Mouse (Mus musculus) spleen, adult 2 months (tissue): Measurements from ENCODE around the gene Ttc34. TPM values are rescaled to one million over a fixed set of nuclear protein-coding genes. Genes with fewer than 3 reads are reported as not detected.
A peak's percentile ranks its signal among the peaks of the same experiment; 100 is the strongest.

Experiments used
- DNase-seq, 2 experiments: peaks; one replicate each; pipeline versions ENCODE4 v3.0.0 to v3.0.0-alpha.2; 2012 to 2021; ENCODE audit warnings: low spot score in 2 of 2, low read depth in 1 of 2
- H3K27ac ChIP-seq: fragments of 200-500 bp; 2 replicates; pipeline ENCODE4 v1.5.1; 2012; ENCODE audit warnings: low read length, inconsistent platforms; ENCODE audit not compliant: insufficient read depth
- H3K27me3 ChIP-seq: fragments of 200-500 bp; 2 replicates; pipeline ENCODE4 v1.6.1; 2012; ENCODE audit warnings: mild to moderate bottlenecking, moderate library complexity, low read length, inconsistent platforms; ENCODE audit not compliant: control insufficient read depth, insufficient read depth
- H3K36me3 ChIP-seq: fragments of 200-500 bp; 2 replicates; pipeline ENCODE4 v1.6.1; 2012; ENCODE audit warnings: mild to moderate bottlenecking, low read length, inconsistent platforms; ENCODE audit not compliant: control insufficient read depth, insufficient read depth
- H3K4me1 ChIP-seq: fragments of 200-500 bp; 2 replicates; pipeline ENCODE4 v1.6.1; 2011; ENCODE audit warnings: inconsistent platforms; ENCODE audit not compliant: control insufficient read depth, insufficient read depth, insufficient read length
- H3K4me3 ChIP-seq: fragments of 200-500 bp; 2 replicates; pipeline ENCODE4 v1.5.1; 2011; ENCODE audit warnings: mild to moderate bottlenecking, inconsistent platforms; ENCODE audit not compliant: insufficient read depth, insufficient read length; ENCODE audit errors: extremely low read depth
- CTCF ChIP-seq: fragments of 200-500 bp; IDR thresholded peaks from 2 replicates; pipeline ENCODE4 v1.5.1; 2011; ENCODE audit warnings: mild to moderate bottlenecking, inconsistent platforms; ENCODE audit not compliant: insufficient read depth, insufficient read length, insufficient replicate concordance; ENCODE audit errors: extremely low read depth
- POLR2A ChIP-seq: fragments of 200-500 bp; IDR thresholded peaks from 2 replicates; pipeline ENCODE4 v1.6.1; 2011; ENCODE audit warnings: low read depth, low read length, inconsistent platforms
- WGBS: fragments of 180-500 bp; shearing (Covaris S2); methylation state at CpG from one replicate; pipeline ENCODE4 v1.1.7; 2018; 5-methylcytosine and 5-hydroxymethylcytosine counted together
- polyA plus RNA-seq: library from polyadenylated mRNA; depleted of rRNA; stranded (reverse); fragments of >200 nt; gene quantifications from 2 replicates; pipeline ENCODE4 v1.2.3, GENCODE M21; 2012; rRNA removed

Ttc34 gene
- polyA plus RNA-seq, 1 experiment = 0.01 TPM

GRCm38 (mm10) chr4:154914707-154915106, 77.4 kb downstream of the Ttc34 start:
- Histone ChIP-seq H3K4me1 (peaks cover 2% of the 10 kb centered on the region; the same call in 1 of the 2 replicates), H3K4me3 (no peak overlapping the region), H3K27me3 (no peaks in the 10 kb centered on the region), H3K27ac (no peak overlapping the region), H3K36me3 (peaks cover 14% of the 10 kb centered on the region)
- TF ChIP-seq CTCF (no peak), POLR2A (no peak)
- WGBS = 87% methylated on average over 3 of the region's 3 CpGs
- no peak for DNase-seq

DNA sequence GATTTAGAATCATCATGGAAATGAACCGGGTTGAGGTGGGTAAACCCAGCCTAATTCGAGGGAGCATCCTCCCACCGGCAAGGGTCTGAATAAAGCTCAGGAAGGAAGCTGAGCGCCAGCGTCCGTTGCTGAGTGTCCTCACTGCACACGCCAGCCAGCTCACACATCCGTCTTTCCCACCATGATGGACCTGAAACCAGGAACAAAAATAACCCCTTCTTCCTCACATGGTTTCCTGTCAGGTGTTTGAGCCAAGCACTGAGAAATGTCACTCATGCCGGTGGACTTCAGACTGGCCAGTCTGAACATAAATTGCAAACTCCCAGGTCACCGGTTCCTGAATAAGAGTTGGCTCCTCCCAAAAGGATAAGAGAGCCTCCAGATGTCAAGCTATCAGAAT, 78.0 kb downstream of the Ttc34 start:
- H3K27me3 ChIP-seq = no peaks in the 10 kb centered on the region
- H3K36me3 ChIP-seq = peaks cover 14% of the 10 kb centered on the region
- TF ChIP-seq CTCF (no peak), POLR2A (no peak)
- H3K4me3 ChIP-seq = no peak overlapping the region
- H3K4me1 ChIP-seq = peaks cover 2% of the 10 kb centered on the region; the same call in 1 of the 2 replicates
- 19% methylated on average over 10 of the region's 10 CpGs for WGBS
- 0 out of 2 replicates have a peak overlapping the region, but pooled peaks have one; percentile 30 for H3K27ac ChIP-seq
- no peak for DNase-seq

DNA sequence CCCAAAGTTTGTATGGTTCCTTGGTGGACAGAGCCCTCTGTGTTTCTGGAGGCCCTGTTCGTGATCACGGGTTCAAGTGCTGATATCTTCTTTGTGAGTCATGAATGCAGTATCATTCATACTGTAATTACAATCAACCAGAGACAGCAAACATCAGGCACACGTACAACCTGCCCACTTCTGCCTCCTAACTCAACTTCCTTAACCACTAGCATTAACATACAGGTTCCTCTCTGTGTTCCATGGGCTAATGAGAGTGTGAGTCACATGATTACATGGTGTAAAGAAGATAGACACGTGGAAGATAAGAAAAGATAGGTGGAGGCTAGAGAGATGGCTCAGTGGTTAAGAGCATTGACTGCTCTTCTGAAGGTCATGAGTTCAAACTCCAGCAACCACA, 79.4 kb downstream of the Ttc34 start:
- DNase-seq = no peak
- Histone ChIP-seq H3K36me3 (peaks cover 18% of the 10 kb centered on the region), H3K4me3 (no peak overlapping the region), H3K4me1 (peaks cover 2% of the 10 kb centered on the region; the same call in 1 of the 2 replicates), H3K27me3 (no peaks in the 10 kb centered on the region), H3K27ac (no peak overlapping the region)
- 75% methylated on average over 4 of the region's 4 CpGs for WGBS
- TF ChIP-seq CTCF (no peak), POLR2A (no peak)

Other genes with a start within 250 kb of the Ttc34 start
- 2.0 and 4.0 TPM in 2 replicates for gene Prdm16, start 200.6 kb upstream of the Ttc34 start, polyA plus RNA-seq
- gene Actrt2, start 169.6 kb upstream of the Ttc34 start, polyA plus RNA-seq = not detected in 2 replicates
- gene Mmel1, start 32.1 kb downstream of the Ttc34 start, polyA plus RNA-seq = 0.22 TPM in 2 replicates
- gene Fam213b, start 61.7 kb downstream of the Ttc34 start, polyA plus RNA-seq = 22.2 and 33.6 TPM in 2 replicates
- 210 and 232 TPM in 2 replicates for gene Tnfrsf14, start 91.1 kb downstream of the Ttc34 start, polyA plus RNA-seq
- gene Hes5, start 123.5 kb downstream of the Ttc34 start, polyA plus RNA-seq = 5.4 and 10.5 TPM in 2 replicates
- gene Pank4, start 126.7 kb downstream of the Ttc34 start, polyA plus RNA-seq = 58.0 and 69.5 TPM in 2 replicates
- 0.20 and 0.29 TPM in 2 replicates for gene Plch2, start 219.3 kb downstream of the Ttc34 start, polyA plus RNA-seq
- 14.3 and 14.4 TPM in 2 replicates for gene Pex10, start 229.6 kb downstream of the Ttc34 start, polyA plus RNA-seq
- gene Rer1, start 248.9 kb downstream of the Ttc34 start, polyA plus RNA-seq = 37.7 and 44.1 TPM in 2 replicates
- gene Morn1, start 249.1 kb downstream of the Ttc34 start, polyA plus RNA-seq = 3.6 and 3.7 TPM in 2 replicates